ENCODE assay signal across 44 mouse cellular contexts in genomic region chr7:19853526-19853925, GRCm38 (mm10). TPM values are rescaled to one million over a fixed set of nuclear protein-coding genes. Genes with fewer than 3 reads are reported as not detected.
"Had no signal": no experiment of that assay in that cellular context is flagged by ENCODE, and none has a peak within 500 bp of the region (broad histone marks: within the 10 kb centered on the region; RNA-seq: fewer than 3 reads in every experiment).

No protein-coding gene starts in this region.

- H3K36me3 ChIP-seq: limb, embryonic 10.5 days; limb, embryonic 12.5 days; limb, embryonic 13.5 days; limb, embryonic 15.5 days; liver, embryonic 13.5 days; liver, embryonic 15.5 days; midbrain, embryonic 10.5 days; midbrain, embryonic 12.5 days; midbrain, embryonic 13.5 days; midbrain, embryonic 15.5 days; neural tube, embryonic 12.5 days; neural tube, embryonic 13.5 days had no signal

- H3K27me3 ChIP-seq: neural tube, embryonic 12.5 days had no signal

- H3K4me1 ChIP-seq: liver, embryonic 15.5 days; midbrain, embryonic 12.5 days; midbrain, embryonic 15.5 days; neural tube, embryonic 12.5 days had no signal

- H3K4me3 ChIP-seq: left cerebral cortex, adult 2 months; limb, embryonic 10.5 days; limb, embryonic 12.5 days; limb, embryonic 13.5 days; limb, embryonic 15.5 days; liver, embryonic 13.5 days; liver, embryonic 15.5 days; megakaryocyte, embryonic 14.5 days; midbrain, embryonic 10.5 days; midbrain, embryonic 12.5 days; midbrain, embryonic 13.5 days; myocyte; neural tube, embryonic 12.5 days; neural tube, embryonic 13.5 days had no signal

- H3K9me3 ChIP-seq: limb, embryonic 10.5 days; limb, embryonic 12.5 days; limb, embryonic 13.5 days; limb, embryonic 15.5 days; liver, embryonic 13.5 days; liver, embryonic 15.5 days; midbrain, embryonic 12.5 days; midbrain, embryonic 13.5 days; midbrain, embryonic 15.5 days; neural tube, embryonic 12.5 days had no signal

- DNase-seq: left cerebral cortex, postnatal 4 days; liver, embryonic 13.5 days; liver, postnatal 0 days; lung, adult 18-20 months; lung, adult 2 months; lung, embryonic 14.5 days; lung, postnatal 10 days; lung, postnatal 14 days; lung, postnatal 36 days; lung, postnatal 4 days; midbrain, embryonic 14.5 days had no signal

- H3K9ac ChIP-seq: limb, embryonic 12.5 days; limb, embryonic 13.5 days; limb, embryonic 15.5 days; liver, embryonic 13.5 days; liver, embryonic 14.5 days; liver, embryonic 15.5 days; liver, postnatal 0 days; lung, embryonic 14.5 days; midbrain, embryonic 12.5 days; midbrain, embryonic 13.5 days; midbrain, embryonic 15.5 days; neural tube, embryonic 12.5 days; neural tube, embryonic 13.5 days had no signal

- ATAC-seq: liver, postnatal 0 days; midbrain, embryonic 15.5 days had no signal

- H3K4me2 ChIP-seq: limb, embryonic 12.5 days; limb, embryonic 13.5 days; limb, embryonic 15.5 days; liver, embryonic 11.5 days; liver, embryonic 13.5 days; liver, embryonic 15.5 days; lung, embryonic 14.5 days; midbrain, embryonic 12.5 days; midbrain, embryonic 13.5 days; neural tube, embryonic 12.5 days; neural tube, embryonic 13.5 days had no signal

- H3K27ac ChIP-seq: left cerebral cortex, adult 2 months; limb, embryonic 10.5 days; limb, embryonic 12.5 days; limb, embryonic 13.5 days; limb, embryonic 15.5 days; liver, embryonic 13.5 days; liver, embryonic 14.5 days; liver, embryonic 15.5 days; macrophage; midbrain, embryonic 10.5 days; midbrain, embryonic 12.5 days; midbrain, embryonic 13.5 days; midbrain, embryonic 15.5 days; neural tube, embryonic 12.5 days; neural tube, embryonic 13.5 days had no signal

RNA-seq across cellular contexts. Expression of gene Gm19345, which starts 1.7 kb away (rescaled TPM):
- total RNA-seq: liver, adult 2 months; megakaryocyte progenitor cell, adult 5-6 weeks; megakaryocyte, adult 5-6 weeks; megakaryocyte-erythroid progenitor cell, adult 5-6 weeks; monocyte, adult 5-6 weeks had no signal
- polyA plus RNA-seq: limb, embryonic 10.5 days; limb, embryonic 11.5 days; limb, embryonic 13.5 days; limb, embryonic 15.5 days; liver, embryonic 11.5 days; liver, embryonic 13.5 days; liver, embryonic 14.5 days; liver, embryonic 15.5 days; lung, embryonic 14.5 days; macrophage; midbrain, embryonic 10.5 days had no signal

RNA-seq across cellular contexts. Expression of gene Ceacam16, which starts 7.6 kb away (rescaled TPM):
- total RNA-seq: left cerebral cortex, adult 18-20 months; left cerebral cortex, adult 2 months; left cerebral cortex, adult 8-10 months; left cerebral cortex, postnatal 10 days; left cerebral cortex, postnatal 14 days; left cerebral cortex, postnatal 25 days; left cerebral cortex, postnatal 36 days; left cerebral cortex, postnatal 4 days; megakaryocyte progenitor cell, adult 5-6 weeks; megakaryocyte-erythroid progenitor cell, adult 5-6 weeks; midbrain, postnatal 0 days; monocyte, adult 5-6 weeks had no signal
- polyA plus RNA-seq: limb, embryonic 10.5 days; limb, embryonic 11.5 days; limb, embryonic 12.5 days; limb, embryonic 13.5 days; limb, embryonic 15.5 days; liver, embryonic 11.5 days; liver, embryonic 13.5 days; liver, embryonic 15.5 days; liver, embryonic 16.5 days; liver, postnatal 0 days; lung, embryonic 14.5 days; lung, embryonic 16.5 days; midbrain, embryonic 10.5 days; midbrain, embryonic 14.5 days; neural tube, embryonic 11.5 days; neural tube, embryonic 12.5 days had no signal

RNA-seq across cellular contexts. Expression of gene Bcl3, which starts 31.0 kb away (rescaled TPM):
- total RNA-seq: megakaryocyte-erythroid progenitor cell, adult 5-6 weeks had no signal

RNA-seq across cellular contexts. Expression of gene Ceacam19, which starts 34.2 kb away (rescaled TPM):
- total RNA-seq: left cerebral cortex, adult 18-20 months; left cerebral cortex, adult 2 months; left cerebral cortex, adult 8-10 months; left cerebral cortex, postnatal 10 days; left cerebral cortex, postnatal 14 days; left cerebral cortex, postnatal 25 days; left cerebral cortex, postnatal 36 days; left cerebral cortex, postnatal 4 days; liver, adult 2 months; megakaryocyte progenitor cell, adult 5-6 weeks; megakaryocyte-erythroid progenitor cell, adult 5-6 weeks had no signal
- polyA plus RNA-seq: limb, embryonic 10.5 days; limb, embryonic 11.5 days; limb, embryonic 12.5 days; liver, adult 2 months; liver, embryonic 11.5 days; liver, embryonic 13.5 days; liver, embryonic 15.5 days; liver, embryonic 16.5 days; liver, postnatal 0 days; lung, embryonic 14.5 days; lung, embryonic 16.5 days; midbrain, embryonic 10.5 days; midbrain, embryonic 12.5 days; midbrain, embryonic 13.5 days; midbrain, embryonic 14.5 days; midbrain, embryonic 15.5 days; midbrain, postnatal 0 days; neural tube, embryonic 11.5 days; neural tube, embryonic 12.5 days; neural tube, embryonic 13.5 days had no signal

RNA-seq across cellular contexts. Expression of gene Cblc, which starts 56.9 kb away (rescaled TPM):
- total RNA-seq: left cerebral cortex, adult 18-20 months; left cerebral cortex, adult 2 months; left cerebral cortex, adult 8-10 months; left cerebral cortex, postnatal 10 days; left cerebral cortex, postnatal 14 days; left cerebral cortex, postnatal 25 days; left cerebral cortex, postnatal 36 days; megakaryocyte progenitor cell, adult 5-6 weeks; megakaryocyte, adult 5-6 weeks; megakaryocyte-erythroid progenitor cell, adult 5-6 weeks; monocyte, adult 5-6 weeks had no signal
- polyA plus RNA-seq: macrophage; midbrain, embryonic 14.5 days; neural tube, embryonic 13.5 days had no signal
